Mouse (Mus musculus): ENCODE data around the gene Tmem234.

DNA sequence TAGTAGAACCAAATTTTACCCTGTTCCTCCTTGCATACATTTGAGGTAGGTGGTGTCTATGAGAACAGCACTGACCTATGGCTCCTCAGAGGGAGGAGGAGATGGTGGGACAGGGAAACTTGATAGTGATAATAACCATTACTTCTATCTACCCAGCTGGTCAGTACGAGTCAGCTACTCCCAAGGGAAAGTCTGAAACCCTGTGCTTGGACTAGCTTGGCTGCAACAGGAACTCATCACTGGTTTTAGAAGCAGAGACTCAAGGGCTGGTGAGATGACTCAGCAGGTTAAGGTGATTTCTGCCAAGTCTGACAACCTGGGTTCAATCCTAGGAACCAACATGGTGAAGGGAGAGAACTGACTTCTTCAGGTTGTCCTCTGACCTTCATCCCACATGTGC, 48.2 kb downstream of the Tmem234 start:
- TF ChIP-seq CTCF (IDR thresholded peaks at IDR 0.05; ENCODE audit: low read depth, low read length) (no peak), POLR2A (IDR thresholded peaks at IDR 0.05; ENCODE audit: insufficient read depth, low read length) (no peak), EP300 (IDR thresholded peaks at IDR 0.05; ENCODE audit: insufficient read depth, low read depth, low read length) (no peak)
